10 mouse cellular contexts compared by ENCODE assay signal in the genomic region with DNA sequence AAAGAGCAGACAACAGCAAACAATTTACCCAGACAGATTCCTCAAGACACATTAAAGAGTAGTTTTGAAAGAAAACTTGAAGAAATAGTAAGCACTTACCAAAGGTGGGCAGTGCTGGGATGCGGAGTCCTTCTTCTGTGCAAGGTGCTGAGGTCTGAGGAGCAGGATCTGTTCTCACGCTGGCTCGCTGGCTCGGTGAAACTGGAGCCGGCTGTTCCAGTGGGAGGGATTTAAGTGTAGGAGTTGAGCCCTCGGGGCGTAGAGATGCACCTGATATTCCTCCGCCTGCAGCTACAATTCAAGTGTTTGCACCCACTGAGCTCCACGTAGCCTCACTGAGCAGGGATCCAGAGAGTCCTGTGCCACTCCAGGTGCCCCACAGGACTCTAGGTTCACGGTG. TPM values are rescaled to one million over a fixed set of nuclear protein-coding genes. Genes with fewer than 3 reads are reported as not detected.
DNase-seq lines count a peak whose midpoint lies in the region; ATAC-seq and TF ChIP-seq lines count a peak whose summit lies in the region.
"Had no signal": no experiment of that assay in that cellular context is flagged by ENCODE, and none has a peak within 500 bp of the region (broad histone marks: within the 10 kb centered on the region; RNA-seq: fewer than 3 reads in every experiment).

A gene (minus strand): TSS at position 203 of the 400 bp plus-strand sequence.

- H3K4me2 ChIP-seq in limb, embryonic 14.5 days (replicated peaks; ENCODE audit: low read depth, low read length, severe bottlenecking) = 0 out of 2 replicates have a peak within 1 kb of the TSS, but pooled peaks have one; percentile 10
- no peak within 1 kb of the TSS for H3K4me2 ChIP-seq in forebrain, embryonic 11.5 days (ENCODE audit: low read depth, low read length, severe bottlenecking)

- no peak within 1 kb of the TSS for H3K9ac ChIP-seq in limb, embryonic 14.5 days (ENCODE audit: low read depth, low read length, severe bottlenecking)
- no peak within 1 kb of the TSS for H3K9ac ChIP-seq in forebrain, embryonic 11.5 days (ENCODE audit: low read length)

- no peaks in the 10 kb centered on the region for H3K36me3 ChIP-seq in limb, embryonic 14.5 days (ENCODE audit: control insufficient read depth, insufficient read depth, low read length)
- no peaks in the 10 kb centered on the region for H3K36me3 ChIP-seq in forebrain, embryonic 11.5 days (ENCODE audit: control insufficient read depth, insufficient read depth, low read length)

- 38% methylated on average over 10 of the region's 10 CpGs for WGBS in limb, embryonic 14.5 days
- WGBS in forebrain, embryonic 11.5 days = 41% methylated on average over 10 of the region's 10 CpGs

- TF ChIP-seq CTCF in gastrocnemius, adult 2 months (IDR thresholded peaks at IDR 0.05) = no peak

- intact Hi-C loops in gastrocnemius, adult 2 months (cut with DNase I) = no loop called here
- intact Hi-C loops in gastrocnemius, postnatal 36 days (cut with DNase I) = no loop called here

- no peak for TF ChIP-seq POLR2A in limb, embryonic 14.5 days (IDR thresholded peaks at IDR 0.05; ENCODE audit: borderline replicate concordance, extremely low read depth, insufficient read depth, insufficient read length)

- no peaks in the 10 kb centered on the region for H3K27me3 ChIP-seq in limb, embryonic 14.5 days (ENCODE audit: control insufficient read depth, insufficient read depth, low read length)
- no peaks in the 10 kb centered on the region for H3K27me3 ChIP-seq in forebrain, embryonic 11.5 days (ENCODE audit: control insufficient read depth, insufficient read depth, low read length)

- DNase-seq in gastrocnemius, adult 2 months = peak; percentile 38
- DNase-seq in gastrocnemius, postnatal 36 days = no peak
- DNase-seq in urinary bladder, postnatal 14 days (ENCODE audit: low spot score) = peak; percentile 68
- DNase-seq in urinary bladder, postnatal 4 days (ENCODE audit: low spot score in 2 of 2) = no peak
- no peak for DNase-seq in limb, embryonic 14.5 days (ENCODE audit: low spot score)
- DNase-seq in ovary, postnatal 36 days (ENCODE audit: low spot score) = no peak
- DNase-seq in forebrain, embryonic 11.5 days (ENCODE audit: low spot score) = no peak
- DNase-seq: adrenal gland, adult 2 months had no signal

- peaks cover 7% of the 10 kb centered on the region; the same call in 1 of the 2 replicates for H3K4me1 ChIP-seq in limb, embryonic 14.5 days (ENCODE audit: control insufficient read depth, insufficient read depth, low read length)
- no peaks in the 10 kb centered on the region for H3K4me1 ChIP-seq in forebrain, embryonic 11.5 days (replicated peaks; ENCODE audit: control insufficient read depth, insufficient read depth, low read length)

- peak within 1 kb of the TSS; percentile 25; the same call in 1 of the 2 replicates for H3K27ac ChIP-seq in gastrocnemius, adult 2 months
- H3K27ac ChIP-seq in limb, embryonic 14.5 days (replicated peaks; ENCODE audit: low read depth, low read length) = no peak within 1 kb of the TSS
- H3K27ac ChIP-seq in forebrain, embryonic 11.5 days (ENCODE audit: low read depth, low read length) = no peak within 1 kb of the TSS

- no peak for ATAC-seq in limb, embryonic 14.5 days (ENCODE audit: low FRiP score, low read depth)
- ATAC-seq in forebrain, embryonic 11.5 days (replicated peaks; ENCODE audit: low FRiP score) = no peak
- no peak for ATAC-seq in CD4-positive, CD25-positive, alpha-beta regulatory T cell, adult 4 months
- ATAC-seq: hindbrain, embryonic 16.5 days had no signal

- peak within 1 kb of the TSS; percentile 16; the same call in 1 of the 2 replicates for H3K4me3 ChIP-seq in gastrocnemius, adult 2 months
- no peak within 1 kb of the TSS for H3K4me3 ChIP-seq in limb, embryonic 14.5 days (replicated peaks; ENCODE audit: low read length)
- H3K4me3 ChIP-seq in forebrain, embryonic 11.5 days (ENCODE audit: low read depth, low read length) = no peak within 1 kb of the TSS

- no peaks in the 10 kb centered on the region for H3K9me3 ChIP-seq in limb, embryonic 14.5 days (ENCODE audit: control insufficient read depth, low read length)
- H3K9me3 ChIP-seq in forebrain, embryonic 11.5 days (ENCODE audit: control insufficient read depth, low read length) = no peaks in the 10 kb centered on the region

RNA-seq across cellular contexts. Expression of the gene that starts here (rescaled TPM):
- under 1 TPM; 0.48 to 0.50 TPM for total RNA-seq in gastrocnemius, adult 2 months (2021)
- under 1 TPM; 0.20 to 0.35 TPM for total RNA-seq in gastrocnemius, postnatal 36 days (2021)
- 10.7 and 12.8 TPM in 2 replicates for polyA plus RNA-seq in limb, embryonic 14.5 days (2012; rRNA removed)
- polyA plus RNA-seq in limb, embryonic 14.5 days (2014; fragmentation: Nextera tagmentation; extraction: Ambion mirVana) = 19.7 and 24.0 TPM in 2 replicates
- 0.48 and 0.56 TPM in 2 replicates for polyA plus RNA-seq in forebrain, embryonic 11.5 days (2014; fragmentation: Nextera tagmentation; extraction: Ambion mirVana)
- 1 to 10 TPM in 1 of 2 experiments, under 1 TPM in 1; 0.65 to 1.6 TPM for polyA plus RNA-seq in CD4-positive, CD25-positive, alpha-beta regulatory T cell, adult 4 months (2017; shearing (Covaris generic))

Comparison
In these comparisons a context has a peak if more than half of its experiments do, and no peak if none do; other contexts are left out.
1. Peak in DNase-seq, H3K4me3 ChIP-seq and H3K27ac ChIP-seq in gastrocnemius, adult 2 months; RNA of the gene not detected or under 1 TPM.